Mouse (Mus musculus) cortical plate, adult 2 months (tissue): Measurements from ENCODE around the gene S1pr2.

ENCODE experiments used
- CTCF ChIP-seq: fragments of 200-500 bp; IDR thresholded peaks from 2 replicates; pipeline ENCODE4 v1.5.1; 2011; ENCODE audit warnings: mild to moderate bottlenecking, control low read depth, low read length; ENCODE audit not compliant: insufficient read depth; ENCODE audit errors: extremely low read depth
- POLR2A ChIP-seq: fragments of 200-500 bp; IDR thresholded peaks from 2 replicates; pipeline ENCODE4 v1.6.1; 2011; ENCODE audit warnings: mild to moderate bottlenecking, low read length, control low read depth; ENCODE audit not compliant: insufficient read depth; ENCODE audit errors: extremely low read depth

DNA sequence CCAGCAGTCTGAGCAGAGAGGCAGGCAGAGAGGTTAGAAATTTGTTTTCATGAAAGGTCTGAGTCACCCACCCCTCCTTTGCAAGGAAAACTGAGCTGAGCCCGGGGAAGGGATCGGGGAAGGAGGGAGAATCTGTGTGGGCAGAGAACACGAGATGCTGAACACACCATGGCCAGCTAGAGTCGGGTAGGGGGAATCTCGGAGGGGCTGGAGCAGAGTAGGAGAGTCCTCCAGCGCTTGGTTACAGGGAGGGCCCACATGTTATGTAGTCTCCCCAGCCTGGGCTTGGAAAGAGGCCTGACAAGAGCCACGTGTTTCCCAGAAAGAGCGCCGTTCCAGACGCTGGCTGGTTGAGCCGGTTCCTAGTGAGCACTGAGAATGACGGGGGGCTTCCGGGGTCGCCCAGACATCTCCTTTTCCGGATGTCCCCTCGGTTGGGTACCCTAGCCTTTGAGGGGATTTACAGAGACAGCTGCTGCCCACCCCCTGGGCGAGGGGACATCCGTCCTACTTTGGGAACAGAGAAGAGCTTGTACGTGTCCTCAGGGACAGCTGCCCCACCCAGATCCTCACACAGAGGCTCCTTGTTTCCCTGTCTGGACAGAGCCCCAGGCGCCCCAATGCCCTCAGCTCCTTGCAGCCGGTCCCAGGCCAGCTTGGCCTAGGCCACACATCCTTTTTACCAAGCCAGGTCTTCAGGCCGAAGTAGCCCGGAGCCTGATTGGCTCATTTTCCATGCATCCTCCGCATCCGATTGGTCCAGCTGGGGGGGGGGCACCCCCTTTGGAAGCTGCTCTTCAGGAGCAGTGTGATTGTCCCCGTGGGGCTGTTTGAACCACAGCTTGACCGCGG is 4.2 kb downstream of the S1pr2 start:
- TF ChIP-seq POLR2A, result no peak
- no peak for TF ChIP-seq CTCF
